Mouse (Mus musculus) heart, postnatal 14 days (tissue): ENCODE results near the gene Uvssa. TPM values are rescaled to one million over a fixed set of nuclear protein-coding genes. Genes with fewer than 3 reads are reported as not detected.
A peak's percentile ranks its signal among the peaks of the same experiment; 100 is the strongest.

Experiments
- DNase-seq, 2 experiments: peaks; one replicate each; pipeline ENCODE4 v3.0.0; 2021 to 2022
- intact Hi-C: fragments of 180-260 bp; cut with DNase I; formaldehyde crosslinking; loops from one replicate; pipeline ENCODE4 v1.15.1; 2025
- total RNA-seq, 2 experiments: library from RNA; stranded (reverse); gene quantifications; 2 replicates each; pipeline ENCODE4 v1.2.3; 2021

Gene Uvssa
- total RNA-seq, 2 experiments from 2014 or later, result 4.4 to 6.2 TPM

DNA sequence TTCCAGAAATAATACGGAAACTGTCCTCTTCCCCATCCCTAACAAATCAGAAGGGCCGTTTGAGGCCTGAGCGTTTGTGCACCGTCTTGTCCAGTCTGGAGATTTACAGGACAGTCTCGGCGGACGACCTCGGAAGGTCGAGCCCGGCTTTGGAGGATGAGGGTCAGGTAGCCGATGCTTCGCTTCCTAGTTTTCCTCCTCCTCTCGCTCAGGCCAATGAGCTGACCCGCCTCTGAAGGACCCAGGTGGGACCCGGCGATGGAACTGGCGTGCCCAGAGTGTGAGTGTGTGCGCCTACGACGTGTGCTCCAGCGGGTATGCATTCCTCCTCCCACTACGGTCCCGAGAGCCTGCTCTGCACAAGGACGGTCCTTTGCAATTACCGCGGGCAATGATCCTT is 56.8 kb downstream of the Uvssa start:
- no peak for DNase-seq

DNA sequence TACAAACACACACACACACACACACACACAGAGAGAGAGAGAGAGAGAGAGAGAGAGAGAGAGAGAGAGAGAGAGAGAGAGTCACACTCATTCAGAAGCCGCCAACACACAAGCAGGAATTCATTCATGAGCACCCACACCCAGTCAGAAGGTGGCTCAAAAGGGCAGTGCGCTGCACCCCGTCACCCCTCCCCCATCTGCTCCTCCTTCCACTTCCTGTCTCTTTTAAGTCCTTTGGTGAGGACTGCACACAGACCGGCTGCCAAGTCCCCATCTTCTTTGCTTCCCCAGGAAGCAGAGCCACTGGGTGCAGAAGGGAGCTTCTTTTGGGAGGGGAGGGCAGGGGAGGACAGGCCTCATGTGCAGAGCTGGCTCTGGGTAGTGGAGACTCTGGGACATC is 57.6 kb downstream of the Uvssa start:
- intact Hi-C loops, result no loop called here
- DNase-seq, result no peak

More for the DNA sequence above, 56.8 kb downstream of the Uvssa start:
- intact Hi-C loops, result no loop called here

DNA sequence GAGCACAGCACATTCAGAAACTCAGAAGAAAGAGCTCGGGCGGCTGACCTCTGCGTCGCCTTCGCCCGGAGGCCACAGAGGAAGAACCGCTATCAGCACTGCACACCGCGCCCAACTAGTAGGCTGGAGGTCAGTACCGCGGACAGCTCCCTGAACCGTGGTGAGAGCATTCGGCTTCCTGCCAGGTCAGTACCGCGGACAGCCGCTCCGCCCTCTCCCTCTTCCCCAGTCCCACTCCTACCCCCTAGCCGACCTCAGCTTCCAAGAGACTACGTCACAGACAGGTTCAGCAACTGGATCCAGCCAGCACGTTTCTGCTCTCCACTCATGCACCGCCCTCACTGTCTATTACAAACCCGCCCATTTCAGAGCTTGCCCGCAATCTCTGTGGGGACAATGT is 59.9 kb downstream of the Uvssa start:
- intact Hi-C loops, result no loop called here

GRCm38 (mm10) chr5:33442927-33443710 is 64.8 kb downstream of the Uvssa start:
- intact Hi-C loops, result loop anchor here (1.0 to 5.0 kb wide), 2 partner anchors 50 to 54 kb away; no protein-coding TSS in a partner anchor
- DNase-seq, result peak; percentile 50 to 68

More for the DNA sequence above, 59.9 kb downstream of the Uvssa start:
- DNase-seq, result peak; percentile 95 to 97

GRCm38 (mm10) chr5:33443794-33444193 is 65.4 kb downstream of the Uvssa start:
- DNase-seq, result no peak
- intact Hi-C loops, result loop anchor here (1.0 to 5.0 kb wide), 2 partner anchors 50 to 54 kb away; no protein-coding TSS in a partner anchor

GRCm38 (mm10) chr5:33455737-33456136 is 77.4 kb downstream of the Uvssa start:
- intact Hi-C loops, result no loop called here
- DNase-seq, result no peak

GRCm38 (mm10) chr5:33458132-33458622 is 79.8 kb downstream of the Uvssa start:
- no peak for DNase-seq
- intact Hi-C loops, result no loop called here

- DNase-seq, result no peak
- intact Hi-C loops, result no loop called here
These were observed 80.8 kb downstream of the Uvssa start for GRCm38 (mm10) chr5:33459111-33459510.

GRCm38 (mm10) chr5:33464390-33464789 is 86.0 kb downstream of the Uvssa start:
- intact Hi-C loops, result no loop called here
- DNase-seq, result no peak

DNA sequence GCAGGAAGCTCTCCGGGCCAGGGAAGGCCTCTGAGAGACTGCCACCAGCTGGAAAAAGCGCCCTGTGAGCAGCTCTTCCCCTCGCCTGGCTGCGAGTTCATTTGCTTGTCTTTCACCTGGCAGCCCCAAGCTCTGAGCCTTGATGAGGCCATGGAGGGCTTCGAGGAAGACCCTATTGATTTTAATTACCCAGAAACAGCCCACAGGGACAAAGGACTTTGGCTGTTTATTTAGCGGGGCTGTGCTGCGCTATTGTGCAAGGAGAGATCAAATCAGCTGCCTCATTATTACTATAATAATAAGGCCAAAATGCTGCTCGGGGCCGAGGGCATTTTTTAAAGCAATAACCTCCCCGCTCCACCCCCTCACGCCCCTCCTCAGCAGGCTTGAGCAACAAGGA is 87.1 kb downstream of the Uvssa start:
- intact Hi-C loops, result no loop called here
- DNase-seq, result no peak

Other genes starting within 250 kb of the Uvssa start
- gene Spon2, start 160.1 kb upstream of the Uvssa start, total RNA-seq, result 10 to 100 TPM in 1 of 2 experiments, 1 to 10 TPM in 1; 6.4 to 10.7 TPM
- gene Ctbp1, start 103.6 kb upstream of the Uvssa start, total RNA-seq, result 100 to 1,000 TPM; 202 to 211 TPM
- 10 to 100 TPM; 87.9 to 99.3 TPM for gene Maea, start 43.0 kb upstream of the Uvssa start, total RNA-seq
- gene Nkx1-1, start 55.4 kb downstream of the Uvssa start, total RNA-seq, result not detected